Mouse (Mus musculus): Measurements from ENCODE around the gene Olfr1202. TPM values are rescaled to one million over a fixed set of nuclear protein-coding genes. Genes with fewer than 3 reads are reported as not detected.

Olfr1202 gene
- polyA plus RNA-seq (2016; fragmentation: Nextera tagmentation; extraction: Ambion mirVana), result not detected in 2 replicates

- H3K4me1 ChIP-seq, result no peaks in the 10 kb centered on the region
- H3K9me3 ChIP-seq, result no peaks in the 10 kb centered on the region
- 87% methylated on average over 1 of the region's 1 CpGs for WGBS
- no peak within 1 kb of the TSS for H3K9ac ChIP-seq (replicated peaks)
- no peak within 1 kb of the TSS for H3K4me2 ChIP-seq (replicated peaks)
- ATAC-seq (ENCODE audit: low FRiP score, low read depth), result no peak
- no peak within 1 kb of the TSS for H3K27ac ChIP-seq (replicated peaks)
- H3K36me3 ChIP-seq, result no peaks in the 10 kb centered on the region
- no peak within 1 kb of the TSS for H3K4me3 ChIP-seq
- no peaks in the 10 kb centered on the region for H3K27me3 ChIP-seq
These were observed at the start of gene Olfr1202 for GRCm38 (mm10) chr2:88814196-88814595. TSS of gene Olfr1202 (plus strand) at chr2:88814496.

- no peak for ATAC-seq (ENCODE audit: low FRiP score, low read depth)
These were observed 43.9 kb upstream of the Olfr1202 start, which contains the start of gene Olfr1200 for GRCm38 (mm10) chr2:88770388-88770787. TSS of gene Olfr1200 (minus strand) at chr2:88770488.

GRCm38 (mm10) chr2:88792736-88793135, 21.6 kb upstream of the Olfr1202 start, which contains the start of gene Olfr1201:
TSS of gene Olfr1201 (plus strand) at chr2:88793036.
- Histone ChIP-seq H3K27me3 (no peaks in the 10 kb centered on the region), H3K36me3 (no peaks in the 10 kb centered on the region), H3K4me3 (no peak within 1 kb of the TSS), H3K4me1 (no peaks in the 10 kb centered on the region), H3K4me2 (replicated peaks) (no peak within 1 kb of the TSS), H3K9me3 (no peaks in the 10 kb centered on the region), H3K27ac (replicated peaks) (no peak within 1 kb of the TSS), H3K9ac (replicated peaks) (no peak within 1 kb of the TSS)
- WGBS, result 86% methylated on average over 6 of the region's 6 CpGs
- no peak for ATAC-seq (ENCODE audit: low FRiP score, low read depth)

More at GRCm38 (mm10) chr2:88770388-88770787, 43.9 kb upstream of the Olfr1202 start, which contains the start of gene Olfr1200:
- Histone ChIP-seq H3K4me3 (no peak within 1 kb of the TSS), H3K27ac (replicated peaks) (no peak within 1 kb of the TSS), H3K4me1 (no peaks in the 10 kb centered on the region), H3K9ac (replicated peaks) (no peak within 1 kb of the TSS), H3K4me2 (replicated peaks) (no peak within 1 kb of the TSS), H3K27me3 (no peaks in the 10 kb centered on the region), H3K9me3 (no peaks in the 10 kb centered on the region), H3K36me3 (no peaks in the 10 kb centered on the region)
- 79% methylated on average over 2 of the region's 2 CpGs for WGBS

GRCm38 (mm10) chr2:88829437-88829836, 15.1 kb downstream of the Olfr1202 start, which contains the start of gene Olfr1205:
TSS of gene Olfr1205 (plus strand) at chr2:88829737.
- no peak within 1 kb of the TSS for H3K27ac ChIP-seq (replicated peaks)
- no peak within 1 kb of the TSS for H3K9ac ChIP-seq (replicated peaks)
- no peaks in the 10 kb centered on the region for H3K27me3 ChIP-seq
- 0 out of 2 replicates have a peak, but pooled peaks cover 3% of the 10 kb centered on the region for H3K9me3 ChIP-seq
- no peak within 1 kb of the TSS for H3K4me2 ChIP-seq (replicated peaks)
- 87% methylated on average over 2 of the region's 2 CpGs for WGBS
- no peak within 1 kb of the TSS for H3K4me3 ChIP-seq
- H3K36me3 ChIP-seq, result no peaks in the 10 kb centered on the region
- H3K4me1 ChIP-seq, result no peaks in the 10 kb centered on the region
- no peak for ATAC-seq (ENCODE audit: low FRiP score, low read depth)

- no peak for ATAC-seq (ENCODE audit: low FRiP score, low read depth)
- H3K27me3 ChIP-seq, result no peaks in the 10 kb centered on the region
- no peak overlapping the region for H3K4me2 ChIP-seq (replicated peaks)
- H3K4me3 ChIP-seq, result no peak overlapping the region
- H3K9me3 ChIP-seq, result no peaks in the 10 kb centered on the region
- no peak overlapping the region for H3K27ac ChIP-seq (replicated peaks)
- no peaks in the 10 kb centered on the region for H3K36me3 ChIP-seq
- WGBS, result 87% methylated on average over 2 of the region's 2 CpGs
- no peaks in the 10 kb centered on the region for H3K4me1 ChIP-seq
- no peak overlapping the region for H3K9ac ChIP-seq (replicated peaks)
These were observed 24.2 kb downstream of the Olfr1202 start for GRCm38 (mm10) chr2:88838477-88838876.

- WGBS, result 95% methylated on average over 1 of the region's 1 CpGs
- Histone ChIP-seq H3K4me1 (no peaks in the 10 kb centered on the region), H3K4me3 (no peak within 1 kb of the TSS), H3K9me3 (no peaks in the 10 kb centered on the region), H3K36me3 (no peaks in the 10 kb centered on the region), H3K4me2 (replicated peaks) (no peak within 1 kb of the TSS), H3K9ac (replicated peaks) (no peak within 1 kb of the TSS), H3K27me3 (no peaks in the 10 kb centered on the region), H3K27ac (replicated peaks) (no peak within 1 kb of the TSS)
- no peak for ATAC-seq (ENCODE audit: low FRiP score, low read depth)
These were observed 34.7 kb downstream of the Olfr1202 start, which contains the start of gene Olfr1204 for GRCm38 (mm10) chr2:88848992-88849391. TSS of gene Olfr1204 (plus strand) at chr2:88849292.

- no peak for ATAC-seq (ENCODE audit: low FRiP score, low read depth)
- no peak within 1 kb of the TSS for H3K9ac ChIP-seq (replicated peaks)
- no peak within 1 kb of the TSS for H3K27ac ChIP-seq (replicated peaks)
- WGBS, result 88% methylated on average over 2 of the region's 2 CpGs
- H3K9me3 ChIP-seq, result no peaks in the 10 kb centered on the region
- H3K36me3 ChIP-seq, result no peaks in the 10 kb centered on the region
- no peaks in the 10 kb centered on the region for H3K4me1 ChIP-seq
- H3K4me3 ChIP-seq, result no peak within 1 kb of the TSS
- no peak within 1 kb of the TSS for H3K4me2 ChIP-seq (replicated peaks)
- no peaks in the 10 kb centered on the region for H3K27me3 ChIP-seq
These were observed 48.6 kb downstream of the Olfr1202 start, which contains the start of gene Olfr1206 for GRCm38 (mm10) chr2:88862931-88863330. TSS of gene Olfr1206 (plus strand) at chr2:88863231.

Other genes starting within 250 kb of the Olfr1202 start
- not detected in 2 replicates for gene Olfr1189, start 228.0 kb upstream of the Olfr1202 start, polyA plus RNA-seq (2016; fragmentation: Nextera tagmentation; extraction: Ambion mirVana)
- not detected in 2 replicates for gene Olfr1191-ps1, start 174.0 kb upstream of the Olfr1202 start, polyA plus RNA-seq (2016; fragmentation: Nextera tagmentation; extraction: Ambion mirVana)
- gene Olfr1192-ps1, start 166.0 kb upstream of the Olfr1202 start, polyA plus RNA-seq (2016; fragmentation: Nextera tagmentation; extraction: Ambion mirVana), result not detected in 2 replicates
- gene Olfr1193, start 138.9 kb upstream of the Olfr1202 start, polyA plus RNA-seq (2016; fragmentation: Nextera tagmentation; extraction: Ambion mirVana), result not detected in 2 replicates
- not detected in 2 replicates for gene Olfr1195, start 125.3 kb upstream of the Olfr1202 start, polyA plus RNA-seq (2016; fragmentation: Nextera tagmentation; extraction: Ambion mirVana)
- gene Olfr1196, start 109.9 kb upstream of the Olfr1202 start, polyA plus RNA-seq (2016; fragmentation: Nextera tagmentation; extraction: Ambion mirVana), result not detected in 2 replicates
- not detected in 2 replicates for gene Olfr1197, start 82.1 kb upstream of the Olfr1202 start, polyA plus RNA-seq (2016; fragmentation: Nextera tagmentation; extraction: Ambion mirVana)
- not detected in 2 replicates for gene Olfr1198, start 63.1 kb upstream of the Olfr1202 start, polyA plus RNA-seq (2016; fragmentation: Nextera tagmentation; extraction: Ambion mirVana)
- not detected in 2 replicates for gene Olfr1199, start 54.0 kb upstream of the Olfr1202 start, polyA plus RNA-seq (2016; fragmentation: Nextera tagmentation; extraction: Ambion mirVana)
- gene Olfr1200, start 44.0 kb upstream of the Olfr1202 start, polyA plus RNA-seq (2016; fragmentation: Nextera tagmentation; extraction: Ambion mirVana), result not detected in 2 replicates
- not detected in 2 replicates for gene Olfr1201, start 21.5 kb upstream of the Olfr1202 start, polyA plus RNA-seq (2016; fragmentation: Nextera tagmentation; extraction: Ambion mirVana)
- gene Olfr1205, start 15.2 kb downstream of the Olfr1202 start, polyA plus RNA-seq (2016; fragmentation: Nextera tagmentation; extraction: Ambion mirVana), result not detected in 2 replicates
- not detected in 2 replicates for gene Olfr1204, start 34.8 kb downstream of the Olfr1202 start, polyA plus RNA-seq (2016; fragmentation: Nextera tagmentation; extraction: Ambion mirVana)
- not detected in 2 replicates for gene Olfr1206, start 48.7 kb downstream of the Olfr1202 start, polyA plus RNA-seq (2016; fragmentation: Nextera tagmentation; extraction: Ambion mirVana)
- gene Olfr1208, start 87.8 kb downstream of the Olfr1202 start, polyA plus RNA-seq (2016; fragmentation: Nextera tagmentation; extraction: Ambion mirVana), result not detected in 2 replicates
- gene Olfr1209, start 100.7 kb downstream of the Olfr1202 start, polyA plus RNA-seq (2016; fragmentation: Nextera tagmentation; extraction: Ambion mirVana), result not detected in 2 replicates
- gene Olfr1211, start 123.6 kb downstream of the Olfr1202 start, polyA plus RNA-seq (2016; fragmentation: Nextera tagmentation; extraction: Ambion mirVana), result not detected in 2 replicates
- gene Olfr1212, start 139.5 kb downstream of the Olfr1202 start, polyA plus RNA-seq (2016; fragmentation: Nextera tagmentation; extraction: Ambion mirVana), result not detected in 2 replicates
- not detected in 2 replicates for gene Gm13762, start 165.8 kb downstream of the Olfr1202 start, polyA plus RNA-seq (2016; fragmentation: Nextera tagmentation; extraction: Ambion mirVana)
- not detected in 2 replicates for gene Olfr1214, start 178.2 kb downstream of the Olfr1202 start, polyA plus RNA-seq (2016; fragmentation: Nextera tagmentation; extraction: Ambion mirVana)
- not detected in 2 replicates for gene Olfr1215, start 192.5 kb downstream of the Olfr1202 start, polyA plus RNA-seq (2016; fragmentation: Nextera tagmentation; extraction: Ambion mirVana)
- not detected in 2 replicates for gene Olfr1216, start 203.8 kb downstream of the Olfr1202 start, polyA plus RNA-seq (2016; fragmentation: Nextera tagmentation; extraction: Ambion mirVana)
- gene Olfr1217, start 217.6 kb downstream of the Olfr1202 start, polyA plus RNA-seq (2016; fragmentation: Nextera tagmentation; extraction: Ambion mirVana), result not detected in 2 replicates
- not detected in 2 replicates for gene Olfr1218, start 246.7 kb downstream of the Olfr1202 start, polyA plus RNA-seq (2016; fragmentation: Nextera tagmentation; extraction: Ambion mirVana)